Mouse (Mus musculus): ENCODE measurements at regions not wholly inside any gene's neighbourhood (a gene's known extent, or its start where the extent isn't known, plus 50 kb on each side); places are given as distances from the start of the nearest gene placed in this dataset.
"Not testable (repeated sequence)": the region's sequence is repeated elsewhere in the genome, so short reads cannot be mapped to it uniquely, and the experiment has no call there.

- no peak overlapping the region for H3K4me3 ChIP-seq (ENCODE audit: low read depth, low read length)
- DNase-seq (ENCODE audit: low spot score), result no peak
- no peak overlapping the region for H3K4me2 ChIP-seq (ENCODE audit: low read length)
- H3K27me3 ChIP-seq (replicated peaks; ENCODE audit: control insufficient read depth, insufficient read depth, low read length), result no peaks in the 10 kb centered on the region
- no peaks in the 10 kb centered on the region for H3K4me1 ChIP-seq (ENCODE audit: control insufficient read depth, insufficient read depth, low read length)
- H3K9ac ChIP-seq (ENCODE audit: low read length), result no peak overlapping the region
- H3K36me3 ChIP-seq (ENCODE audit: control insufficient read depth, insufficient read depth, low read length), result no peaks in the 10 kb centered on the region
- no peak for ATAC-seq
- WGBS, result 90% methylated on average over 5 of the region's 5 CpGs
- no peak overlapping the region for H3K27ac ChIP-seq (ENCODE audit: low read depth, low read length)
- H3K9me3 ChIP-seq (replicated peaks; ENCODE audit: control insufficient read depth, low read length), result no peaks in the 10 kb centered on the region
Observed at GRCm38 (mm10) chr3:36387431-36387830, 88.3 kb downstream of the Anxa5 start.

GRCm38 (mm10) chr3:36383438-36383945 lies 92.2 kb downstream of the Anxa5 start:
- 88% methylated on average over 4 of the region's 4 CpGs for WGBS
- Histone ChIP-seq H3K4me2 (ENCODE audit: low read length) (no peak overlapping the region), H3K9ac (ENCODE audit: low read length) (no peak overlapping the region), H3K9me3 (replicated peaks; ENCODE audit: control insufficient read depth, low read length) (no peaks in the 10 kb centered on the region), H3K36me3 (ENCODE audit: control insufficient read depth, insufficient read depth, low read length) (no peaks in the 10 kb centered on the region), H3K27me3 (replicated peaks; ENCODE audit: control insufficient read depth, insufficient read depth, low read length) (no peaks in the 10 kb centered on the region), H3K27ac (ENCODE audit: low read depth, low read length) (no peak overlapping the region), H3K4me3 (ENCODE audit: low read depth, low read length) (no peak overlapping the region), H3K4me1 (ENCODE audit: control insufficient read depth, insufficient read depth, low read length) (no peaks in the 10 kb centered on the region)
- DNase-seq (ENCODE audit: low spot score) (no peak), ATAC-seq (no peak)

GRCm38 (mm10) chr3:36381621-36382193 lies 94.0 kb downstream of the Anxa5 start:
- Histone ChIP-seq H3K27ac (ENCODE audit: low read depth, low read length) (no peak overlapping the region), H3K4me1 (ENCODE audit: control insufficient read depth, insufficient read depth, low read length) (no peaks in the 10 kb centered on the region), H3K27me3 (replicated peaks; ENCODE audit: control insufficient read depth, insufficient read depth, low read length) (no peaks in the 10 kb centered on the region), H3K4me3 (ENCODE audit: low read depth, low read length) (no peak overlapping the region), H3K36me3 (ENCODE audit: control insufficient read depth, insufficient read depth, low read length) (no peaks in the 10 kb centered on the region), H3K9me3 (replicated peaks; ENCODE audit: control insufficient read depth, low read length) (no peaks in the 10 kb centered on the region), H3K9ac (ENCODE audit: low read length) (no peak overlapping the region), H3K4me2 (ENCODE audit: low read length) (no peak overlapping the region)
- 84% methylated on average over 5 of the region's 5 CpGs for WGBS
- DNase-seq (ENCODE audit: low spot score) (no peak), ATAC-seq (no peak)

GRCm38 (mm10) chr3:36375722-36376121 lies 100.0 kb downstream of the Anxa5 start:
- Histone ChIP-seq H3K27ac (ENCODE audit: low read depth, low read length) (no peak overlapping the region), H3K4me3 (ENCODE audit: low read depth, low read length) (no peak overlapping the region), H3K4me1 (ENCODE audit: control insufficient read depth, insufficient read depth, low read length) (no peaks in the 10 kb centered on the region), H3K9me3 (replicated peaks; ENCODE audit: control insufficient read depth, low read length) (no peaks in the 10 kb centered on the region), H3K4me2 (ENCODE audit: low read length) (no peak overlapping the region), H3K27me3 (replicated peaks; ENCODE audit: control insufficient read depth, insufficient read depth, low read length) (no peaks in the 10 kb centered on the region), H3K36me3 (ENCODE audit: control insufficient read depth, insufficient read depth, low read length) (no peaks in the 10 kb centered on the region), H3K9ac (ENCODE audit: low read length) (no peak overlapping the region)
- ATAC-seq (no peak), DNase-seq (ENCODE audit: low spot score) (no peak)
- 85% methylated on average over 2 of the region's 2 CpGs for WGBS

GRCm38 (mm10) chr3:36374939-36375338 lies 100.8 kb downstream of the Anxa5 start:
- H3K27me3 ChIP-seq (replicated peaks; ENCODE audit: control insufficient read depth, insufficient read depth, low read length), result no peaks in the 10 kb centered on the region
- DNase-seq (ENCODE audit: low spot score) (no peak), ATAC-seq (no peak)
- H3K27ac ChIP-seq (ENCODE audit: low read depth, low read length), result no peak overlapping the region
- no peak overlapping the region for H3K4me2 ChIP-seq (ENCODE audit: low read length)
- no peak overlapping the region for H3K9ac ChIP-seq (ENCODE audit: low read length)
- no peaks in the 10 kb centered on the region for H3K9me3 ChIP-seq (replicated peaks; ENCODE audit: control insufficient read depth, low read length)
- H3K36me3 ChIP-seq (ENCODE audit: control insufficient read depth, insufficient read depth, low read length), result no peaks in the 10 kb centered on the region
- H3K4me3 ChIP-seq (ENCODE audit: low read depth, low read length), result no peak overlapping the region
- H3K4me1 ChIP-seq (ENCODE audit: control insufficient read depth, insufficient read depth, low read length), result no peaks in the 10 kb centered on the region
- 75% methylated on average over 5 of the region's 5 CpGs for WGBS

- no peak overlapping the region for H3K9ac ChIP-seq (ENCODE audit: low read length)
- 87% methylated on average over 6 of the region's 6 CpGs for WGBS
- no peak overlapping the region for H3K27ac ChIP-seq (ENCODE audit: low read depth, low read length)
- H3K36me3 ChIP-seq (ENCODE audit: control insufficient read depth, insufficient read depth, low read length), result no peaks in the 10 kb centered on the region
- DNase-seq (ENCODE audit: low spot score) (no peak), ATAC-seq (no peak)
- H3K4me2 ChIP-seq (ENCODE audit: low read length), result no peak overlapping the region
- no peaks in the 10 kb centered on the region for H3K9me3 ChIP-seq (replicated peaks; ENCODE audit: control insufficient read depth, low read length)
- no peak overlapping the region for H3K4me3 ChIP-seq (ENCODE audit: low read depth, low read length)
- no peaks in the 10 kb centered on the region for H3K4me1 ChIP-seq (ENCODE audit: control insufficient read depth, insufficient read depth, low read length)
- H3K27me3 ChIP-seq (replicated peaks; ENCODE audit: control insufficient read depth, insufficient read depth, low read length), result no peaks in the 10 kb centered on the region
Observed at GRCm38 (mm10) chr3:36360933-36361332, 114.8 kb downstream of the Anxa5 start.

GRCm38 (mm10) chr3:36354201-36354600 lies 121.5 kb downstream of the Anxa5 start:
- not testable (repeated sequence) for H3K9ac ChIP-seq (ENCODE audit: low read length); H3K4me3 ChIP-seq (ENCODE audit: low read depth, low read length); H3K27me3 ChIP-seq (replicated peaks; ENCODE audit: control insufficient read depth, insufficient read depth, low read length); DNase-seq (ENCODE audit: low spot score); H3K4me1 ChIP-seq (ENCODE audit: control insufficient read depth, insufficient read depth, low read length); H3K9me3 ChIP-seq (replicated peaks; ENCODE audit: control insufficient read depth, low read length); H3K36me3 ChIP-seq (ENCODE audit: control insufficient read depth, insufficient read depth, low read length); H3K27ac ChIP-seq (ENCODE audit: low read depth, low read length); H3K4me2 ChIP-seq (ENCODE audit: low read length); ATAC-seq
- 91% methylated on average over 3 of the region's 3 CpGs for WGBS

GRCm38 (mm10) chr3:36352032-36352742 lies 123.5 kb downstream of the Anxa5 start:
- Histone ChIP-seq H3K27me3 (replicated peaks; ENCODE audit: control insufficient read depth, insufficient read depth, low read length) (no peaks in the 10 kb centered on the region), H3K9me3 (replicated peaks; ENCODE audit: control insufficient read depth, low read length) (0 out of 2 replicates have a peak, but pooled peaks cover 2% of the 10 kb centered on the region), H3K4me2 (ENCODE audit: low read length) (no peak overlapping the region), H3K4me1 (ENCODE audit: control insufficient read depth, insufficient read depth, low read length) (peaks cover 7% of the 10 kb centered on the region), H3K4me3 (ENCODE audit: low read depth, low read length) (no peak overlapping the region), H3K36me3 (ENCODE audit: control insufficient read depth, insufficient read depth, low read length) (no peaks in the 10 kb centered on the region), H3K27ac (ENCODE audit: low read depth, low read length) (peak overlapping the region; percentile 63; the same call in 1 of the 2 replicates), H3K9ac (ENCODE audit: low read length) (no peak overlapping the region)
- ATAC-seq (peak; percentile 94), DNase-seq (ENCODE audit: low spot score) (peak; percentile 85)
- WGBS, result 7% methylated on average over 4 of the region's 4 CpGs

- Histone ChIP-seq H3K27ac (ENCODE audit: low read depth, low read length) (no peak overlapping the region), H3K9me3 (replicated peaks; ENCODE audit: control insufficient read depth, low read length) (no peaks in the 10 kb centered on the region), H3K4me3 (ENCODE audit: low read depth, low read length) (no peak overlapping the region), H3K9ac (ENCODE audit: low read length) (no peak overlapping the region), H3K36me3 (ENCODE audit: control insufficient read depth, insufficient read depth, low read length) (no peaks in the 10 kb centered on the region), H3K4me1 (ENCODE audit: control insufficient read depth, insufficient read depth, low read length) (peaks cover 7% of the 10 kb centered on the region), H3K27me3 (replicated peaks; ENCODE audit: control insufficient read depth, insufficient read depth, low read length) (no peaks in the 10 kb centered on the region), H3K4me2 (ENCODE audit: low read length) (no peak overlapping the region)
- ATAC-seq (no peak), DNase-seq (ENCODE audit: low spot score) (no peak)
- 85% methylated on average over 4 of the region's 4 CpGs for WGBS
Observed at GRCm38 (mm10) chr3:36349073-36349472, 126.6 kb downstream of the Anxa5 start.
